Mouse (Mus musculus): ENCODE results near the gene Pak6.
"Not testable (repeated sequence)": the region's sequence is repeated elsewhere in the genome, so short reads cannot be mapped to it uniquely, and the experiment has no call there.

The Pak6 gene

DNA sequence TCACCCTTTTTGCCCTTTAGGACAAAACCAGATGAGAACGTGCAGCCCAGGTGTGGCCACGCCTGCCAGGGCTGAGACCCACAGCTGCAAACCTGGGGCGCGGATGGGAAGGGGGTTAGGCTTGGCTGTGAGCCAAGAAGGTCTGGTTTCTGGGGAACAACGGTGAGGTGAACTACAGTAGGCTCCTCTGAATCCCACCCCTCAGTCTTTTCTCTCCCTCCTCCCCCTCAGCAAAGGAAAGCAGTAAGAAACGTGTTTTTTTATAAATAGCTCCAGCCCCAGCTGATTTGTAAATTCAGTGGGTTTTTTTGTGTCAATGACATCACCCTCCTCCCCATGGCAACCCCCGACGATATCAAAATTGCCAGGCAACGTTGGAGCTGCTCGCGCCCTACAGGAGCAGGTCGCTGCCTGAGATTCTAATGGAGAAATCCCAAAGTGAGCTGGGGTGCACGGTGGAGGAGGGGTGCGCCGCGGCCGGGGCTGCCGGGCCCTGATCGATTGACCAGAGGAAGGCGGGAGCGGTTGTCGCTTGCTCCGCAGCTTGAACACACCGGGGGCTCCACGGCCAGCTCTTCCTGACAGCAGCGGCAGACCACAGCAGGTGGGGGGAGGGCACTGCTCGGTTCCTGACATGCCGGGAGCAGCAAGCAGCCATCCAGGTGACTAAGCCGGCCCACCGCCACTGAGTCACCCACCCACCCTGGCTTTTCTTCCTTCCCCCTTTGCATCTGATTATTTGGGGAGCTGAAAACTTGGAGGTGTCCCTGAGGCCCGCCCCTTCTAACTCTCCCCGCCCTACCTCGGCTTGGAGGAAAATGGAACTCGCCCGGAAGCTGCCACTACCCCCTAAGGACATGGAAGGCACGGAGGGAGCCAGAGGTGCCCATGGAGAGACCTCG lies at the start of gene Pak6:
Gene Pak6, plus strand, starts transcription at position 402 of the 902 bp plus-strand sequence.
- DNase-seq: peak; percentile 34 to 35

DNA sequence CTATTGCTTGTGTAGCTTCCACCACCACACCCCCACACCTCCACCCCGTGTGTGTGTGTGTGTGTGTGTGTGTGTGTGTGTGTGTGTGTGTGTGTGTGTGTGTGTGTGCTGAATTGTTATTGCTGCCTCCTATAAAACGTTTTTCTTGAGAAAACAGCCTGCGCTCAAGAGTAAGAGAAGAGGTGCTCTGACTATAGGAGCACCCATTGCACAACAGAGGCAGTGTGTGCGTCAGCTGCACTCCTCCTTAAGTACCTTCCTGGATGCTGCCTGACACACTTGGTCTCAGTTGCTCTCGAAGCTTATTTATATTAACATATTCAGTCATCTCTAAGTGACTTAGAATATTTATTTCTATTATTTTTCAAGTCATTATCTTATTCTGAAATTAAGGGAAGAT lies 45.1 kb upstream of the Pak6 start:
- DNase-seq: no peak

DNA sequence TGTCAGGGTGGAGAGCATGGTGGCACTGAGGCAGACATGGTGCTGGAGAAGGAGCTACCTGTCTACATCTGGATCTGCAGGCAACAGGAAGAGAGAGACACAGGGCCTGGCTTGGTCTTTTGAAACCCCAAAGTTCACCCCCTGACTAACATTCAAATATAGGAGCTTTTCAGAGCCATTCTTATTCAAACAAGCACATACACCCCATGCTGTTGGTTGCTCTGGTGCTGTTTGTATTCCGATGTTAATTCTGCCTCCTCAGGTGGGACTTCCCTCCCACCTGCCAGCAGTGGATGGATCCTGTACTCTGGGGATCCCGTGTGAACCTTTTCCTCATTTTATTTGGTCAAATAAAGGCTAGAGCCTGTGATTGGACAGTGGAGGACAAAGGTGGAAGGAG lies 43.0 kb upstream of the Pak6 start:
- DNase-seq: no peak

DNA sequence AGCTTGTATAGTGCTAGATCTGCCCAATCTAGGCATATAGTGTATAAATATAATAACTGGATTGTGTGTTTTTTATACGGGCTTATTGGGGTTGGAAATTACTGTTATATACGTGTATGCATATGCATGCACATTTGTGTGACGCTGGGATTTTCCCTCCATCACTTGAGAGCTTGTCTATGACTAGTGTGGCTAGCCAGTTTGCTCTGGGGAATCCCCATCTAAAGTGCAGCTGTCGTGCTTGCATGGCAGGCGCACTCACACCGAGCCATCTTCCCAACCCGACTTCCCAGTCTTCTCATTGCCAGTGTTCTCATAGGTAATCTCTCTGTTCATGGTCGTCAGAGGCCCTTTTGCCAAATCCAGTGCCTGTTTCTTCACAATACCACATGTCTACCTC lies 42.5 kb upstream of the Pak6 start:
- no peak for DNase-seq

DNA sequence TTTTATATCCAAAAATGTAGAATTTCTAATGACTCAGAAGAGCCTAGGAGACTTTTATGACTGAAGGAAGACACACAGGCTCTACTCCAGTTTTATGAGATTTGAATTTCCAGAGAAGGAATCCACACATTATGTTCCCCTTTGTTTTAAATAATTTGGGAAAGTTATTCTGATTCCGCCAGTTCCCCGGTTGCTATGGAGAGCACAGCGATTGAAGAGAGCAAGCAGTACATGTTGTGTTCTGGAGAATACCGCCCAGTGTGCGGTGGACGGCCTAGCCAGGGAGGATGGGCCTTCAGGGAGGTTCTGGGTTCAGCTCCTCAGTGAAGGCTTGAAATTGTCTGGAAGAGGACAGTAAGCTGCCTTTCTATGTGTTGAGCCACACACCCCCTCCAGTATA lies 33.8 kb upstream of the Pak6 start:
- no peak for DNase-seq

DNA sequence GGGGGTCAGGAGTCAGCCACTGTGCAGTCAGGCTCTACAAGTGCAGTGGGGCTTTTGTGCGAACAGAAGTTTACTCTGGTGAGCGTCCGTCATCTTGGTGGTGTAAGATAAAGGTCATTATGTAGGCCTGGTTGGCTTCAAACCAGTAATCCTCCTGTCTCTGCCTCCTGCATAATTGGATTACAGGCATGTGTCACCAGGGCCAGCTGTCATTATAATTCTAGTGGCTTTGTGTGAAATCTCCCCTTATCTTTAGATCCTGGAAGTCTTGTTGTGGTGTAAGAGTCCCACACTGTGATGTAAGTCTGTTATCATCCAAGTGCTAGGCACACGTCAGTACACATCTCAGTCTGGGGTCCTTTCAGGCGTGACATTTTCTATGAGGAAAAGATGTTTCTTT lies 29.7 kb upstream of the Pak6 start:
- no peak for DNase-seq

DNA sequence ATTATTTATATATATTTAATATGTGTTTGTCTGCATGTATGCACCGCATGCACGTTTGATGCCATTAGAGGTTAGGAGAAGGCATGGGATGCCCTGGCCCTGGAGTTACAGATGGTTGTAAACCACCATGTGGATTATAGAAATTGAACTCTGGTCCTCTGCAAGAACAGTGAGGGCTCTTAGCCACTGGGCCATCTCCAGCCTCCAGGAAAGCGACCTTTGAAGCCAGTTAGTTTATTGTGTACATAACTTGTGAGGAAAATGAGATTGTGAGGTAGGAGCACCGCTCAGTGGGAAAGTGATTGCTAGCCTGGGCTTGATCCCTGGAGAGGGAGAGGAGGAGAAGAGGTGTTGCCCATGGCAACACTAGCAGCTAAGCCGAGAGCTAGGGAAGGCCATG lies 25.8 kb upstream of the Pak6 start:
- no peak for DNase-seq

DNA sequence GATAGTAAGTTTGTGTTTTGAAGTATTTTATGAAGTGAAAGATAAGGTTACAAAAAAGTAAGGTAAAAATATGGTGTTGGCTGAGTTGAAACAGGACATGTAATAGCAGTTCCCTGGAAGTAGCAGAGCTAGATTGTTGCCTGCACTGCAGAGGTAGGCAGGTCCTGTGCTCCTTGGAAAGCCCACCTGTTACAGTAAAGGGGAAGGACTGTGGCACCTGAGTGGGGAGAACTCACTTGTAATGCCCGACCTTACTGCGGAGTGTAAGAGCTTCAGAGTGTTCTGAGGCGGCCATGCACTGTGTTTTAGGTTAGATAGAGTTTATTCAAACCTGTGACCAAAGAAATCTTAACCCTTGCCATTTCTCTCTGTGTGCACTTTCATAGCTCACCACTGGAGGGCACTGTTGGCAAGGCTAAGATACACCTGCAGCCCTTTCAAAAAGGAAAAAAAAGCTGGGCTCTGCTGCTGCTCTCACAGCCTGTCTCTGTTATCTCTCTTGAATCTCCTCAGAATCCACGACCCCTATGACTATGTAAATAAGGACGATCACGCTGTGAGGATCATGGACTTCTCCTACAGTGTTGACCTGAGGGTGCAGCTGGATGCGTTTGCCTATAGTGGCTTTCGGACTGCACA lies 25.1 kb upstream of the Pak6 start:
- DNase-seq: peak; percentile 85 to 88

DNA sequence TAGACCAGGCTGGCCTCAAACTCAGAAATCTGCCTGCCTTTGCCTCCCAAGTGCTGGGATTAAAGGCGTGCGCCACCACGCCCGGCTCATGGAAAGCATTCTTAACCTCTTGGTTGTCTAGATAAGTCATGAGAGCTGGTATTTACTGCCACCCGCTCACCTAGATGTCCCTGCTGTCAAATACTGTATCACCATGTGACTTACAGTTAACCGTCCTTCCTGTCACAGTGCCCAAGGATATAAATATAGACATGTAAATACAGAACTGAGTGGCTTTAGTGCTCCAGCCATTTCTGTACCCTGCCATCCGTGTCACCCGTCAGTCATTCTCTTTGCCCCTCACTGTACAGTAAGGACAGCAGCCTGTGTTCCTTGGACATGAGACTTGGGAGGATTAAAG lies 24.4 kb upstream of the Pak6 start:
- DNase-seq: no peak

DNA sequence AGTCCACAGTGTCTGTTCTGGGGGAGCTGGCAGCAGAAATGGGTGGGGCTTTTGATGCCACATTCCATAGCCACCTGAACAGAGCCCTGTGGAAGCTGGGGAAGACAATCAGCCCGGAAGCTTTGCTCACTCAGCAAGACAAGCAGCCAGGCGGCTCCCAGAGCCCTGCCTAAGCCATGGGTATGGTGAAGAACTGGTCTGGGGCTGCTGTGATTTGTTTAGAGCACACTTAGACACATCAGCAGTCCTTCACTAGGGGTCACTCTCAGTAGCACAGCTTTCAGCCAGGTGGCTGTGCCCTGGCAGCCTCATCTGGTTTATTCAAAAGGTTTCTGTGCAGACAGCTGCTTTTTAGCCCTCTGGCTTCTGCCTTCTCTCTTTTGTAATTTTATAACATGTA lies 22.0 kb upstream of the Pak6 start:
- DNase-seq: no peak

DNA sequence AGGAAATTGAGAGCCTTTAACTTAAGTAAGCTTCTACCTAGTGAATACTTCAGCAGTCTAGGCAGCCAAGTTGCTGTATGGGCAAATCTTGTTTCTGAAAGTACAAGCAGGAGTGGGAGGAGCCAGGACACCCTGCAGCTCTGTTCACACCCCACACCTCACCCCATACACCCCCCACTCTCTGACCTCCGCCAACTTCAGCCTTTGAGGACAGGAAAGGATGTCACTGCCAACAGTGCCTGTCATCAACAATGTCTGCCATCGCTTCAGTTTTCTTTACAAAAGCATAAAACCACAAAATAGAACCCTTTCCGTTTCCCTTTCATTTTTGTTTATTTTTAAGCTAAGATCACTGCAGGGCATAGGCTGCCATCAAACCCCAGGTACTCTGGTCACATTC lies 20.7 kb upstream of the Pak6 start:
- no peak for DNase-seq

DNA sequence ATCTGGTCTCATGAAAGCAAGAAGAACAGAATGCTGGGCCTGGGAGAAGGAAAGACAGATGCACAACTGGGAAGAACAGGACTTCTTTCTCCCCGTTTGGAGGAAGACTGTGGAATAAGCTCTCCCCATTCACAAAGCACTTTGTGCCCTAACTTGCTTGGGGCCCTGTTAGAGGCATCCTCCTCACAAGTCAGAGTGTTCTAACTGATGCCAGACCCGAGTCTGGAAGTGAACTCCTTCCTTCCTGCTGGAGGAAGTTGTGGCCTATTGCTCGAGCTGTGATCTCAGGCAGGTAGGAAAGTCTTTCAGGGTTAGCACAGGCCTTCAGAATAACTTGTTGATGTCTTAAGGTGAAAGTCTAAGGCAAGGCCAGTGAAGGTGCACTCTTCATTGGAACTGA lies 20.2 kb upstream of the Pak6 start:
- no peak for DNase-seq

DNA sequence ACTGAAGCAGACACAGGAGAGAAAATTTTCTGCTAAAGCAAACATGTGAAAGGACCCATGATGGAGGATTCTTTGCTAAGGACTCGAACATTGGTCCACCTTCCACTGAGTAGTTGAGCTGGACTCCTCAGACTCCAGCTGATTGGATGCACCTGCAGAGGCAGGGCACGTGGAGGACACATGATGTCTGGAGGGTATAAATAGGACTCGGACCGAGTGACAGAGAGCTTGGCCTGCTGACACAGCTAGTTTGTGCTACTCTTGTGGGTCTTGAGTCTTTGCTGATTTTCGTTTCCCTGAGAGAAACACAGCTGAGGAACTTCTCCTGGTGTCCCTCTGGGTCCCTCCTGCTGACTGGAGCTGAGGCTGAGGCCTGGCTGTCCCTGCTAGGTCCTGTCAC lies 16.4 kb upstream of the Pak6 start:
- no peak for DNase-seq

DNA sequence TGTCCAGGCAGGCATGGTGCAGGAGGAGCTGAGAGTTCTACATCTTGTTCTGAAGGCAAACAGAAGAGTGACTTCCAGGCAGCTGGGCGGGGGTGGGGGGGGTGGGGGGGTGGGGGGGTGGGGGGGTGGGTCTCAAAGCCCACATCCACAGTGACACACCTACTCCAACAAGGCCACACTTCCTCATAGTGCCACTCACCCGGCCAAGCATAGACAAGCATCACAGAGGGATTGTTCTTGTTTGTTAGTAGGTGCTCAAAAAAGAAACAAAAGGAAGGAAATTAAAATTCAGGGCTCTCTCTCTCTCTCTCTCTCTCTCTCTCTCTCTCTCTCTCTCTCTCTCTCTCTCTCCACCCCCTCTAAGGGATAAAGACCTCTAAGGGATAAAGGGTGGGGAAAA lies 12.4 kb upstream of the Pak6 start:
- DNase-seq: not testable (repeated sequence)

DNA sequence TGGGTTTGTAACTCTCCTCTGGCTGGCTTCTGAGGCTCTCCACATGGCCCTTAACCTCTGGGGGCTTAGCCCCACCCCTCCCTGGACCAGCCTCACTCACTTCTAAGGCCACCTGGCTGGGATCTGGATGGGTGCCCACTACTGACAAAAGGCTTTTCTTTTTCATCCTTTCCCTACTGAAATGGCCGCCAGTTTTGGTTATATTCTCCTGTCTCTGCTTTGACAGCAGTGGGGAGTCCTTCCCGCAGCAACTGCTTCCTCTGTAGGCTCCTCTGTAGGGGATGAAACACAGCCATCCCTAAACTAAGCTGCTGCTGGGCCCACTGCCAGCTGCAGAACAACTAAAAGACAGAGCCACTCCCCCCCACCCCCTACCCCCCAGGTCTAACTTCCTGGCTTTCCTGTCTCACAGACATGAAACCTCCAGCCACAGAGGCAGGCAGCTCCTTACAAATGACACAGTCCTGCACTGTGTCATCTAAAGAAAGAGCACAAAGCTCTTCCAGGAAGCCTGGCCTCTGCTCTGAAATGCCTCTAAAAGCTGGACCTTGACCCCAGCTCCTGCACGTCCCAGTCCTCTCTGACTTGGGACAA lies 6.3 kb upstream of the Pak6 start:
- peak in 1 of 2 experiments; percentile 21 for DNase-seq

DNA sequence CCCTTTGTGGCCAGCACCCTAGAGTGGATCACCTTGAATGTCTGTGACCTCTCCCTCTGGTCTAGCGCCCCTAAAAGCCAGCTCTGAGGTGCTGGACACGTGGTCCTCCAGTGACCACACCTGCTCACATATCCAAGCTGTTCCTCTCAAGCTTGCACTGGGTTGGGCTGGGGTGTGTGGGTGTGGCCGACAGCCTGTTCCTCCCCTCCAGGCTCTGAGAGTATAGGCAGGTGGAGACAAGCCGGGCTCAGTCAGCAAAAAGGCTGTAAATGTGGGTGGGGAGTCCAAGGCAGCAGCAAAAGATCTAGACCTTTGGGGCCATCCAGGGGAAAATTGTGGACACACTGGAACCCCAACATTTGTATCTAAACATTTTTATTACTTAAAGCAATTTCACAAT lies 4.6 kb upstream of the Pak6 start:
- no peak for DNase-seq

DNA sequence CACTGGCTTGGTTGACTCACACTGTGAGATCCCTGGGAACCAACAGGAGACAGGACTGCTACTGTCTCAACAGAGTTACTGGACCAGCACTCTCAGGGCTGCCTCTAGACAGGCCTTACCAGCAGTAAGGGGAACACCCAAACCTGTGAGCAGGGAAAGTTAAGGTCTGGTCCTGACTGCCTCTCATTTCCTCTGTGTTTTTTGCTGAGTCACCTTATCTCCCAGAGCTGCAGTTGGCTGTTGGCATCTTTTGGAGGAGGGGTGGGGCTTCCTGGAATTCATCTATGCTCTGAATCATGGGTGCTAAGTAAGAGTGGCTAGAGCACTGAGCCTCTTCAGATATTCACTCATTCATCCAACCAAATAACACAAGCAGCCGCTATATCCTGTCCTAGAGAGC lies 4.0 kb upstream of the Pak6 start:
- DNase-seq: no peak

DNA sequence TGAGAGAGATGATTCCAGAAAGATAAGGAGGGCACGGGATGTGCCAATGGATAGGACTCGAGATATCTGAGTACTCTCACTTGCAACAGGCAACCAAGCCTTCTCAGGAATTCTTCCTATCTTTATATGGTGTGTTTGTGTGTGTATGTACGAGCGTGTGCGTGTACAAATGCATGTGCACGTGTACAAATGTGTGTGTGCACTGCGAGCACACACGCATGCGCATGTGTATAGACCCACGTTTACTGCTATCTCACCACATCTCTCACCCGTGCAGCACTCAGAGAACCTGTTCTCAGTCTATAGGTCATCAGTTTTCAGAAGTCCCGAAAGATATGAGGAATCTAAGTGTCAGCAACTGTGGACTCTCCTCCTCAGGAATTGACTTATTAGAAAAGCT lies 3.6 kb upstream of the Pak6 start:
- DNase-seq: no peak

DNA sequence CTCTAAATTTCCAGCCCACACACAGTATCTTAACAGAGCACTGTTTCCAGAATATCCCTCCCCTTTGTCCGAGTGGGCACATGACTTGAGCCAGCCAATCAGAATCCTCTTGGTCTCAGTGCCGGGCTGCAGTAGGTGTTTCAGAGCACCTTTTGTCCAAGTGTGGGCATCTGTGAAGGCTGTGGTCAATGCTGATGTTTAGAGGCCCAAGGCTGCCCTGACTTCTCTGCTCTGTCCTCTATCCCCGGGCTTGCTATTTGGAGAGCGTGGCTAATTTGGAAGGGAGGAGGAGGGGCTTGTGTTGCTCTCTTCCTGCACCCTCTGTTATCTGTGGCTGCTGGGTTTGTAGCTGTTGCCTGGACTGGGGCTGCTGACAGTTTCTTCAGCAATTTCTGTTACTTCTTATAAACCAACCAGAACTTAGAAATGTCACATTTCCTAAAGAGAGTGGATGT lies 3.1 kb upstream of the Pak6 start:
- peak; percentile 65 to 70 for DNase-seq

DNA sequence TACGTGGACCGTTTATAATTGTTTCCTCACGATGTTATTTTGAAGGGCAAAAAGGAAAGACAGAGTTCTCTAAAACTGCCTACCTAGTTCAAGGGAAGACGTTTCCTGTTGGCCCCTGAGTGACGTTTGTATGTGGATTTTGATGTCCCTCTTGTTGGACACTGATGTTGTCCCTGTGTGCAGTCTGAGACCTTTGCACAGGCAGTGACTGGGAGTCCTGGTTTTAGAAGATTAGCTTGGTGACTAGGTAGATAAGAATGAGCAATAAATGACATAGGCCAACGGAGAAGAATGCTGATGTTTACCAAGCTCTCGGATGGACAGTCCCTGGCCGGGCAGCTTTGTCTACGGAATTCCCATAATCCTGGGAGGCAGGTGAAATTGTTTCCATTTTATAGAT lies 1.2 kb upstream of the Pak6 start:
- DNase-seq: no peak

DNA sequence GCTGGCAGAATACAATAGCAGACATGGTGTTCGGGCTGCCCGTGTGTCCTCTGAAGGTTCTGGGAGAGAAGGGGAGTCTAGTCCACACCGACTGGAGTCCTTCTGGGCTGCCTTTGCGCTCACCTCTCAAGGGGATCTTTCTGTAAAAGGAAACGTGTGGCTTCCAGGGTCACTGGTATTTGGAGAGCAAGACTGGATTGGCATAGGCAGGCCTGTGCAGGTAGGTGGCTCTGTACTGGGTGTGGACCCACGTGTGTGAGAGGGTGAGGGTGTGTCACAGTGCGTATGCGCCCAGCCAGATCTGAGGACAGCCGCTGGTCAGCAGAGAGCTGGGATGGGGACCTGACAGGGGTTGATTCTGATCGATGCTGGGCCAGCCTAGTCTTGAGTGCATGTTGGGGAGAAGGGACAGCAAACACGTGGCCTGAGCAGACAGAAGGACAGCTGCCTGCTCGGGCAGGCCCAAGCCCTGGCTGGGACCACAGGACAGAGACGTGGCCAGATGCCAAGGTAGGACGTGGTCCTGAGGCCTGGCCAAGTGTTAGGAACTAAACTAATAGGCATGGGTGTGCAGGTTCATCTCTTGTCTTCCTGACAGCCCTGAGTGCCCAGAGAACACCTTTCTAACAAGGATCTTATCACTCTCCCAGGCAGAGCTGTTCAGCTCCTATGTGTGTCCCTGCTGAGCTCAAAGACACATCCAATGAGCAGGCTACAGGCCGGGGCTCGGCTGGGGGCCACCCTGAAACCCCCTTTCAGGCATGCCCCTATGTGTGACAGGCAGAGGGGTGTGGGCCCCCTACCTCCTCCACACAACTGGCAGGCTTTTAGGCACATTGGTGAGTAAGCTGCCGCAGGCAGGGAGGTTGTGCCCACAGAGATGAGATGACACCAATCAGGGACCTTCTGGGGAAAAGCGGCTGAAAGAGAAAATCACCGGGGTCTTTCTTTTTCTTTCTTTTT lies 982 bp downstream of the Pak6 start:
- peak; percentile 38 to 52 for DNase-seq

DNA sequence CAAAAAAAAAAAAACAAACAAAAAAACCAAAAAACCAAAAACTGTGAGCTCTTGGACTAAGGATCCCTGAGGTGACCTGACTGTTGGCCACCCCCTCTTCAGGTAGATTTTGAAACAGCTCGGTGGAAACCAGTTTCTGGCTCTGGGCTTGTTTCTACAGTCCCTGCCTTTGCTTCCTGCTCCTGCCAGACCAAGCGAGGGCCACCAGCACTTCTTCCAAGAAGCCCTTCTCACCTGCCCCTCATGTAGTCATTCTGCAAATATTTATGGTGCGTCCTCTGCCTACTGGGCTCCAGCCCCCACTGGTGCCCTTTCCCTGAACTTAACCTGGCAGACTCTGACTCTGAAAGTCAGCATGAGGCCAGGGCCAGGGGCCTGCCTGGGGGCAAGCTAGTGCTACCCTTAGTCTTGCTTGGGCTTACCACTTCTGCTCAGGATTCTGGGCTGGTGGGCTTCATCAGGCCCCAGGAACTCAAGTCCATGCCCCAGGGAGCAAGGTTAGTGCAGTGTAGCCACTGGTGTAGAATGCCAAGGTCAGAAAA lies 1.9 kb downstream of the Pak6 start:
- no peak for DNase-seq

DNA sequence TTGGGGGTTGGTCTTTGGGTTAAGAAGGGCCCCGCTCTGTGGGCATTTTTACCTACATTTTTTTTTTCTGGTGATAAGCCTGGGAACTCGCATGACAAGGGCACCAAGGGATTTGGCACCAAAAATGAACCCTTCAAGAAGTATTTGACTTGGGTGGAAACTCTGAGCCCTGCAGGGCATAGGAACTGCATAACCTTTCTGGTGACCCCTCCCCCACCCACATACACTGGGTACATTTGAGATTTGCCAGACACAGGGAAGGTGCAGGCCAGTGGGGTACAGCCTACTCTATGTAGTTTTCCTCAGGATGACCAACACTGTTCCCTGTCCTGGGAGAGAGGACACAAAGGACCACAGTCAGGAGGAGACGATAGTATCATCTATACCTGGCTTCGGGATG lies 2.5 kb downstream of the Pak6 start:
- DNase-seq: no peak
